Mouse (Mus musculus): ENCODE data around the gene Hivep1. TPM values are rescaled to one million over a fixed set of nuclear protein-coding genes. Genes with fewer than 3 reads are reported as not detected.

The Hivep1 gene
- 73.6 TPM for polyA plus RNA-seq (2014; fragmentation: Illumina TruSeq; extraction: RNeasy Lipid Tissue Mini Kit (QIAGEN cat#74804); ENCODE audit: low read depth, low replicate concordance)

GRCm38 (mm10) chr13:42051961-42052695, at the start of gene Hivep1:
TSS of gene Hivep1 (plus strand) at chr13:42052021.

Other genes starting within 250 kb of the Hivep1 start
- 128 TPM for gene Adtrp, start 204.3 kb upstream of the Hivep1 start, polyA plus RNA-seq (2014; fragmentation: Illumina TruSeq; extraction: RNeasy Lipid Tissue Mini Kit (QIAGEN cat#74804); ENCODE audit: low read depth, low replicate concordance)
- gene Edn1, start 249.5 kb downstream of the Hivep1 start, polyA plus RNA-seq (2014; fragmentation: Illumina TruSeq; extraction: RNeasy Lipid Tissue Mini Kit (QIAGEN cat#74804); ENCODE audit: low read depth, low replicate concordance), result 68.9 TPM